ENCODE assay signal across 8 mouse cellular contexts in genomic region chr2:147305262-147305661, GRCm38 (mm10). TPM values are rescaled to one million over a fixed set of nuclear protein-coding genes. Genes with fewer than 3 reads are reported as not detected.
A peak's percentile ranks its signal among the peaks of the same experiment; 100 is the strongest.
DNase-seq lines count a peak whose midpoint lies in the region; ATAC-seq lines count a peak whose summit lies in the region.

No protein-coding gene starts in this region.

- 30% methylated on average over 5 of the region's 5 CpGs for WGBS in hindbrain, embryonic 11.5 days
- WGBS in hindbrain, embryonic 13.5 days: 26% methylated on average over 5 of the region's 5 CpGs

- H3K36me3 ChIP-seq in hindbrain, embryonic 11.5 days (ENCODE audit: control insufficient read depth, insufficient read depth, low read length): no peaks in the 10 kb centered on the region
- no peaks in the 10 kb centered on the region for H3K36me3 ChIP-seq in hindbrain, embryonic 13.5 days

- H3K9ac ChIP-seq in hindbrain, embryonic 11.5 days (ENCODE audit: low read depth, low read length): no peak overlapping the region
- no peak overlapping the region for H3K9ac ChIP-seq in hindbrain, embryonic 13.5 days

- no peaks in the 10 kb centered on the region for H3K4me1 ChIP-seq in hindbrain, embryonic 11.5 days (replicated peaks; ENCODE audit: control insufficient read depth, insufficient read depth, low read length)
- no peaks in the 10 kb centered on the region for H3K4me1 ChIP-seq in hindbrain, embryonic 13.5 days (replicated peaks)

- no peak overlapping the region for H3K4me3 ChIP-seq in hindbrain, embryonic 11.5 days (ENCODE audit: low read depth, low read length)
- H3K4me3 ChIP-seq in hindbrain, embryonic 13.5 days: no peak overlapping the region

- peak; percentile 73 for DNase-seq in hindbrain, embryonic 11.5 days (ENCODE audit: low spot score)
- DNase-seq in MN1 (ENCODE audit: low spot score): peak; percentile 12
- DNase-seq in embryo, embryonic 11 days: peak; percentile 66
- DNase-seq in kidney, postnatal 25 days: peak; percentile 63 to 80
- peak; percentile 12 for DNase-seq in lung, postnatal 14 days
- DNase-seq in spleen, adult 12 weeks (ENCODE audit: low spot score): no peak
- no peak for DNase-seq in gastrocnemius, postnatal 25 days

- H3K4me2 ChIP-seq in hindbrain, embryonic 11.5 days (replicated peaks; ENCODE audit: low read depth, low read length): no peak overlapping the region
- H3K4me2 ChIP-seq in hindbrain, embryonic 13.5 days: no peak overlapping the region

- no peak overlapping the region for H3K27ac ChIP-seq in hindbrain, embryonic 11.5 days (ENCODE audit: low read depth, low read length)
- no peak overlapping the region for H3K27ac ChIP-seq in hindbrain, embryonic 13.5 days

- ATAC-seq in hindbrain, embryonic 11.5 days (ENCODE audit: low FRiP score): peak; percentile 25; the same call in 1 of the 2 replicates
- no peak for ATAC-seq in hindbrain, embryonic 13.5 days (ENCODE audit: low FRiP score)

- H3K9me3 ChIP-seq in hindbrain, embryonic 11.5 days (ENCODE audit: control insufficient read depth, low read length): no peaks in the 10 kb centered on the region
- no peaks in the 10 kb centered on the region for H3K9me3 ChIP-seq in hindbrain, embryonic 13.5 days

- H3K27me3 ChIP-seq in hindbrain, embryonic 11.5 days (ENCODE audit: control insufficient read depth, insufficient read depth, low read length): peaks cover 3% of the 10 kb centered on the region
- peaks cover 62% of the 10 kb centered on the region for H3K27me3 ChIP-seq in hindbrain, embryonic 13.5 days

RNA-seq across cellular contexts. Expression of gene Pax1, which starts 56.5 kb away (rescaled TPM):
- 1.9 and 2.5 TPM in 2 replicates for polyA plus RNA-seq in hindbrain, embryonic 11.5 days (2014; fragmentation: Nextera tagmentation; extraction: Ambion mirVana)
- 0.12 TPM in 1 of 2 replicates, not detected in the other for polyA plus RNA-seq in hindbrain, embryonic 13.5 days (2015; fragmentation: Nextera tagmentation; extraction: Ambion mirVana)
- total RNA-seq in gastrocnemius, postnatal 25 days (2021): not detected

Comparison
In these comparisons a context has a peak if more than half of its experiments do, and no peak if none do; other contexts are left out.
1. DNase-seq: peak in hindbrain, embryonic 11.5 days (single experiment), MN1 (single experiment), embryo, embryonic 11 days (single experiment), kidney, postnatal 25 days (2 of 2) and lung, postnatal 14 days (single experiment); none in spleen, adult 12 weeks (single experiment) and gastrocnemius, postnatal 25 days (single experiment).